Mouse (Mus musculus): ENCODE data around the gene Gm43517. TPM values are rescaled to one million over a fixed set of nuclear protein-coding genes. Genes with fewer than 3 reads are reported as not detected.

Gm43517 gene
- polyA plus RNA-seq, 1 experiment from 2014 or later: not detected

DNA sequence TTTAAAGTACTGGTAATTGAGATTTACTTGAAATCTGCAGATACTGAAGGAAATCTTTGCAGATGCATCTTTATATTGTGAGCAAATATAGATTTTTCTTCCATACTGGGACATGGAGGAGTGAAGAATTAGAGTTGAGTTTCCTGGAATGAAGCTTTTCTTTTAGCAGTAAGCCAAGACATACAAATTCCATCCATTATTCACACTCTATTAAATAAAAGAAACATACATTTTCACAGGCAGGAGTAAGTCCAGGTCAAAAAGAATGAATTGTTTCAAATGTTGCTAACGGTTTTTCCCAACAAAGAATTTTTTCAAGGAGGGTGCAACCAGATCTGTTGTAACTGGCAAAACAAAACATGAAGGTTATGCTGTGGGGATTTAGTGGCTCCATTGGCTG, 14.6 kb downstream of the Gm43517 start:
- WGBS (ENCODE audit: insufficient replicate concordance): 8% methylated on average over 1 of the region's 1 CpGs
- H3K36me3 ChIP-seq (replicated peaks; ENCODE audit: insufficient read depth, low read length): no peaks in the 10 kb centered on the region
- no peak overlapping the region for H3K4me2 ChIP-seq (ENCODE audit: low read depth, low read length)
- ATAC-seq (no peak), DNase-seq (no peak)
- no peak overlapping the region for H3K27ac ChIP-seq (ENCODE audit: low read depth)
- no peak for TF ChIP-seq CTCF (IDR thresholded peaks at IDR 0.05; ENCODE audit: low read depth)
- no peak for TF ChIP-seq EP300 (IDR thresholded peaks at IDR 0.05; ENCODE audit: low read depth)
- no peaks in the 10 kb centered on the region for H3K9me3 ChIP-seq (ENCODE audit: low read length)
- H3K4me1 ChIP-seq (ENCODE audit: insufficient read depth): no peaks in the 10 kb centered on the region
- H3K4me3 ChIP-seq (ENCODE audit: low read depth, low read length): no peak overlapping the region
- peaks cover 46% of the 10 kb centered on the region for H3K27me3 ChIP-seq (ENCODE audit: insufficient read depth, low read length)
- no peak overlapping the region for H3K9ac ChIP-seq (replicated peaks)

DNA sequence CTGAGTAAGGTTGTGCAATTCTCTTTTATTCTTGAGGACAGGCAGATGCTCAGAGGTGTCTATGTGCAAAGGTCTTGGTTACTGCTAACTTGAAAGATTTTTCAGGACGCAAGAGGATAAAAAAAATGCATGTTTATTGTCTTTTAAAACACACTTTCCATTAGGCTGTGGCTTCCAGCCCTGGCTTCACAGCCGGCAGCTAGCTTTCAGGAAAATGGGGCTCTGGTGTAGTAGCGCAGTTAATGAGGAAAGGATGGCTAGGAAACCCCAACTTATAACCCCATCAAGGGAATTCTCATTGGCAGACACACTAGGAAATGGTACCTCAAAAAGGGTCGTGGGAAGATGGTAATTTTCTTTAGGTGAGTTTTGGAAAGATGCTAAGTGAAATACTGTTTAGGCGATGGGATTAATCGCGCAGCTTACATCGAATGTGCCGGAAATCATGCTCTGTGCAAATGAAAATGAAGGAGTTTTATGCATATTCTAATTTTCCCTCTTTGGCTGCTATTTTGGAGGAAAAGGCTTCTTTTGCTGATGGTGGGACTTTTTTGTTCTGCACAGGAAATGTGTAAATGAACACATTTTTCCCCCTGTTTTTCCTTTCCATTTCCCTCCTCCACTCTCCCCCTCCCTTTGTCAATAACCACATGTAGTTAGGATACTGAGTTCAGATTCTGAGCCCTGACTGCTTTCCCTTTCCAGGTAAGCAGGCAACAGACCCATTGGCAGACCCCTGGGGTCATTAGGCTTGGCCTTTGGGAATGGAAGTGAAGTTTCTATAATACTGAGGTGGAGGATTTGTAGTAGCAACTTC, 15.3 kb downstream of the Gm43517 start:
- no peak overlapping the region for H3K4me3 ChIP-seq (ENCODE audit: low read depth, low read length)
- H3K4me2 ChIP-seq (ENCODE audit: low read depth, low read length): no peak overlapping the region
- H3K9me3 ChIP-seq (ENCODE audit: low read length): no peaks in the 10 kb centered on the region
- no peak overlapping the region for H3K27ac ChIP-seq (ENCODE audit: low read depth)
- ATAC-seq: no peak
- no peak overlapping the region for H3K9ac ChIP-seq (replicated peaks)
- no peaks in the 10 kb centered on the region for H3K4me1 ChIP-seq (ENCODE audit: insufficient read depth)
- no peak for DNase-seq
- peaks cover 42% of the 10 kb centered on the region for H3K27me3 ChIP-seq (ENCODE audit: insufficient read depth, low read length)
- no peaks in the 10 kb centered on the region for H3K36me3 ChIP-seq (replicated peaks; ENCODE audit: insufficient read depth, low read length)
- WGBS (ENCODE audit: insufficient replicate concordance): 4% methylated on average over 9 of the region's 9 CpGs
- no peak for TF ChIP-seq EP300 (IDR thresholded peaks at IDR 0.05; ENCODE audit: low read depth)
- TF ChIP-seq CTCF (IDR thresholded peaks at IDR 0.05; ENCODE audit: low read depth): no peak

DNA sequence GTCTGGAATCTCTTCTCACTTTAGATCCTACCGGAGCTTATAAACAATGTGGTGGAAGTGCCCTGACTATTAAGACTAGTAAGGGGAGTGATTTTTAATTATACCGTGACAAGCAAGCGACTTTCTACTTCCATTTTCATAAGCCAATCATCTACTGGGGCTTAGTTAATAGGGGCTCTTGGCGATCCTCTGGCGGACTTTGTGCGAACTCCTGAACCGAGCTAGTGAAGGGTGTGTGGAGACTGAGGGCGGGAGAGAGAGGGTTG, 15.8 kb downstream of the Gm43517 start:
- DNase-seq (no peak), ATAC-seq (no peak)
- H3K36me3 ChIP-seq (replicated peaks; ENCODE audit: insufficient read depth, low read length): no peaks in the 10 kb centered on the region
- no peaks in the 10 kb centered on the region for H3K9me3 ChIP-seq (ENCODE audit: low read length)
- no peak overlapping the region for H3K9ac ChIP-seq (replicated peaks)
- under 1% methylated on average over 8 of the region's 8 CpGs for WGBS (ENCODE audit: insufficient replicate concordance)
- peak overlapping the region; percentile 1; the same call in 1 of the 2 replicates for H3K4me2 ChIP-seq (ENCODE audit: low read depth, low read length)
- H3K4me1 ChIP-seq (ENCODE audit: insufficient read depth): no peaks in the 10 kb centered on the region
- no peak overlapping the region for H3K4me3 ChIP-seq (ENCODE audit: low read depth, low read length)
- H3K27ac ChIP-seq (ENCODE audit: low read depth): no peak overlapping the region
- H3K27me3 ChIP-seq (ENCODE audit: insufficient read depth, low read length): peaks cover 42% of the 10 kb centered on the region
- TF ChIP-seq EP300 (IDR thresholded peaks at IDR 0.05; ENCODE audit: low read depth) (no peak), CTCF (IDR thresholded peaks at IDR 0.05; ENCODE audit: low read depth) (no peak)

DNA sequence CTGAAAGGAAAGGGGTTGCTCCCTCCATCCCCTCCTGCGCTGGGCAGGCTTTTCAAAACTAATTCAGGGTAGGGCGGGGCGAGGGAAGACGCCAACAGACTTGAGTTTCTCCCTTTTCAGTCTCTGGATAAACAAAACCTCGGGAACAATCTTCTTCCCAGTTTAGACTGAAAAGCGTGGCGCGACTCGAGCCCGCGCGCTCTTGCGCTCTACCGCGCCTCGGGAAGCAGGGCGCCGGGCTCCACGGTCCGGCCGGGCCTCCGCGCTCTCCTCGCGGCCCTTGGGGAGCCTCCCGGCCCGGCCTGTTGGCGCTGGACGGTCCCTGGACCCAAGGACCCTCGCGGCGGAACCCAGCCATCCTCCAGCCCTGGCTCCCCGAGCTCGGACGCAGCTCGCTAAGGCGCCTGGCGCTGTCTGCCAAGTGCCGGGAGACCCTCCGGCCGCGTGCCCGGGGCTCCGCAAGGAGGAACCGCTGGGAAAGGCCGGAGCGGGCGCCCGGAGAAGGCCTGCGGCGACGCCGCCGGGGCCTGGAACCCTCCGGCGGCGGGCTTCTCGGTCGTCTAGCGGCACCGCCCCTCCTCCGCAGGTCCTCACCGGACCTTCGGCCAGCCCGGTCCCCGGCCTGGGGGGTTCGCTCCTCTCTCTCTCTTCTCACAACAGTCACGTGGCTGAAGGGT, 16.3 kb downstream of the Gm43517 start:
- no peak overlapping the region for H3K9ac ChIP-seq (replicated peaks)
- H3K27me3 ChIP-seq (ENCODE audit: insufficient read depth, low read length): peaks cover 42% of the 10 kb centered on the region
- H3K4me2 ChIP-seq (ENCODE audit: low read depth, low read length): peak overlapping the region; percentile 1; the same call in 1 of the 2 replicates
- H3K9me3 ChIP-seq (ENCODE audit: low read length): no peaks in the 10 kb centered on the region
- H3K4me1 ChIP-seq (ENCODE audit: insufficient read depth): no peaks in the 10 kb centered on the region
- DNase-seq (no peak), ATAC-seq (no peak)
- no peaks in the 10 kb centered on the region for H3K36me3 ChIP-seq (replicated peaks; ENCODE audit: insufficient read depth, low read length)
- H3K27ac ChIP-seq (ENCODE audit: low read depth): no peak overlapping the region
- no peak overlapping the region for H3K4me3 ChIP-seq (ENCODE audit: low read depth, low read length)
- TF ChIP-seq CTCF (IDR thresholded peaks at IDR 0.05; ENCODE audit: low read depth): no peak
- no peak for TF ChIP-seq EP300 (IDR thresholded peaks at IDR 0.05; ENCODE audit: low read depth)
- WGBS (ENCODE audit: insufficient replicate concordance): under 1% methylated on average over 61 of the region's 68 CpGs

DNA sequence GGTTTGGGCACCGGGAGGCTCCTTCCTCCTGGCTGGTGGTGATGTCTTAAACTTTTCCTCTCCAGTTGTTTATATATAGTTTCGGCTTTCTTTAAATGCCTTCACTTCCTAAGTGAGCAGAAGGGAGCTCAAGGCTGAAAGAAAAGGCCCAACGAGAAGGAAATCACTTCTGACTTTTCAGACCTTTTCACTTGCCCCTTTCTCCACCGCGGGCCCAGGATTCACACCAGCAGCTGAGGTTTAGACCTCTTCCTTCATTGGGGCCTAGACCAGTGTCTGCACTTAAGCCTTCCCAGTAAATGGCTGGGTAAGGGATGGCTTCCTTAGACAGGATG, 16.8 kb downstream of the Gm43517 start:
- no peak for ATAC-seq
- DNase-seq: no peak
- H3K36me3 ChIP-seq (replicated peaks; ENCODE audit: insufficient read depth, low read length): no peaks in the 10 kb centered on the region
- H3K9ac ChIP-seq (replicated peaks): no peak overlapping the region
- 0% methylated on average over 5 of the region's 5 CpGs for WGBS (ENCODE audit: insufficient replicate concordance)
- peaks cover 39% of the 10 kb centered on the region for H3K27me3 ChIP-seq (ENCODE audit: insufficient read depth, low read length)
- no peaks in the 10 kb centered on the region for H3K4me1 ChIP-seq (ENCODE audit: insufficient read depth)
- no peaks in the 10 kb centered on the region for H3K9me3 ChIP-seq (ENCODE audit: low read length)
- TF ChIP-seq EP300 (IDR thresholded peaks at IDR 0.05; ENCODE audit: low read depth) (no peak), CTCF (IDR thresholded peaks at IDR 0.05; ENCODE audit: low read depth) (no peak)
- H3K4me2 ChIP-seq (ENCODE audit: low read depth, low read length): no peak overlapping the region
- H3K4me3 ChIP-seq (ENCODE audit: low read depth, low read length): no peak overlapping the region
- H3K27ac ChIP-seq (ENCODE audit: low read depth): no peak overlapping the region

DNA sequence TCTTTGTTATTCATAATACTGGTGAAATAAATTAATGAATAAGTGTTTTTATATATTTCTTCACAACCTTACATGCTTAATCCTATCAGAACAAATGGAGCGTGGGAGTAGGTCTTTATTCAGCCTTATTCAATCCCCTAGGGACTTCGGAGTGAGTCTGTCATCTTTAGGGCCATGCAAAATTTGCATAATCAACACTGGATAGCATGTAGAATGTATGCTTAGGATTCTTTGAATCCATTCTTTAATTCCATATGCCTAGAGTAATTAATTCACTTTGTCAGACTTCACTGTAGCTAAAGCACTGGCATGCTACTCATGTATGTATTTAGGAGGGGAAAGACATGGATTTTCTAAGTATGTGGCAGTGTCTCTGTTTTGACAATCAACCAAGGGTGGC, 24.9 kb downstream of the Gm43517 start:
- no peak for TF ChIP-seq EP300 (IDR thresholded peaks at IDR 0.05; ENCODE audit: low read depth)
- TF ChIP-seq CTCF (IDR thresholded peaks at IDR 0.05; ENCODE audit: low read depth): no peak
- H3K36me3 ChIP-seq (replicated peaks; ENCODE audit: insufficient read depth, low read length): no peaks in the 10 kb centered on the region
- H3K27ac ChIP-seq (ENCODE audit: low read depth): no peak overlapping the region
- ATAC-seq: no peak
- H3K27me3 ChIP-seq (ENCODE audit: insufficient read depth, low read length): no peaks in the 10 kb centered on the region
- no peak overlapping the region for H3K4me3 ChIP-seq (ENCODE audit: low read depth, low read length)
- H3K4me2 ChIP-seq (ENCODE audit: low read depth, low read length): no peak overlapping the region
- no peak for DNase-seq
- no peaks in the 10 kb centered on the region for H3K4me1 ChIP-seq (ENCODE audit: insufficient read depth)
- H3K9ac ChIP-seq (replicated peaks): no peak overlapping the region
- H3K9me3 ChIP-seq (ENCODE audit: low read length): no peaks in the 10 kb centered on the region
- 73% methylated on average over 2 of the region's 2 CpGs for whole genome bisulfite sequencing (ENCODE audit: insufficient replicate concordance)

Data from liver, postnatal 0 days (tissue).